Mouse (Mus musculus) spleen, postnatal 4 days (tissue): ENCODE data around the gene Clec3a.

Experiments
- DNase-seq, 2 experiments: peaks; one replicate each; pipeline ENCODE4 v3.0.0; 2022; ENCODE audit warnings: low spot score in 2 of 2

The Clec3a gene

GRCm38 (mm10) chr8:114417786-114418185 lies at the start of gene Clec3a:
Gene Clec3a (plus strand): TSS chr8:114418086.
- no peak for DNase-seq

DNA sequence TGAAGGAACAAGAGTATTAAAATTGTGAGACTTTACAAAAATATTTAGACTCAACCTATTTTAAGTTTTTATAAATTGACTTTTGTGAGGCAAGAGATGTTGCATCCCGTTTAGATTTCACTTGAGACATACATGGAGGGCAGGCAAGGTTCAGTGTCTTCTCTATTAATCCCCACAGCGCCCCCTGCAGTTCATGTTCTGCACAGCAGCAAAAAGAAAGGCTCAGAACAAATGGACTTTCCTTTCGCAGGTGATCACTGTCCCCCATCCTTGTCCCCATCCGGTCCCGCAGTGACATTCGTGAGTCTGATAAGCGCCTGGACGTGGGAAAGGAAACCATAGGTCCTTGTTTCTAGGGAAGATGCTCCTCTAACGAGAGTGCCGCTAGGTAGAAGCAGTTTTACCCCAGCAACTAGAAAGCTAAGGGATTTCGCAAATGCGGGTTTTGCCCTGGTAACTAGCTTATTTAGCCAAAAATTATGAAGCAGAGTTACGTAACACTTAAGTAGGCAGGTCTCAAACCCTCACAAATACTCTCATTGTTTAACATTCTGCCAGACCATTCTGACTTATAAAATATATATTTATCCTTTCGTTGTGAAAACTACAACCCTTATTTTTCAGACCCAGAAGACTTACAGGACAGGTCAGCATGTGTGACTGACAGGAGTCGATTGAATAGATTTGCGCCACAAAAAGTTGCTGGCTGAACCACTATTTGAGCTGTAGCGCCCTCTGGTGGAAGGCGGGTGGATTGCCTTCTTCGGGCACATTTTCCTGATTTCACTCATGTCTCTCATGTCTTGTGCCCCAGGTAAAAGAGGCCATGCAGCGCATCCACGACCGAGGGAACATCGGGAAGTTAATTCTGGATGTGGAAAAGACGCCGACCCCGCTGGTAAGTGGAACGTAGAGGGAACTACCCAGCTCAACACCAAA lies 48.6 kb upstream of the Clec3a start:
- peak; percentile 40 to 81 for DNase-seq

GRCm38 (mm10) chr8:114374390-114374789 lies 43.5 kb upstream of the Clec3a start:
- no peak for DNase-seq

DNA sequence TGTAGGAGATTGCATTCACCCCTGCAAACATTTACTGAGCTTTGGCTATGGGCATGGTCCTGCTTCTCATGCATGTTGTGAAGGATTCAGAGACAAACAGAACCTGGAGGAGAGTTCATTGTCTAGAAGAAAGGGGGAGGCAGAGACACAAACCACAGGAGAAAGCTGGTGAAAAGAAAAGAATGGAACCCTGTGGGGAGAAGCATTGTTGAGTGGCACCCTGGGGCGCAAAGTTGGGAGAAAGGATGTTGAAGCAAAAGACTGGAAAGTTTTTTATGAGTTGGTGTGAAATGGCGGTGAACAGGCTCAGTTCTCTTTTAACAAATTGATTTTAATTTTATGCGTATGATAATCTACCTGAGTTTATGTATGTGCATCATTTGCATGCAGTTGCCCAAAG lies 33.7 kb upstream of the Clec3a start:
- no peak for DNase-seq

DNA sequence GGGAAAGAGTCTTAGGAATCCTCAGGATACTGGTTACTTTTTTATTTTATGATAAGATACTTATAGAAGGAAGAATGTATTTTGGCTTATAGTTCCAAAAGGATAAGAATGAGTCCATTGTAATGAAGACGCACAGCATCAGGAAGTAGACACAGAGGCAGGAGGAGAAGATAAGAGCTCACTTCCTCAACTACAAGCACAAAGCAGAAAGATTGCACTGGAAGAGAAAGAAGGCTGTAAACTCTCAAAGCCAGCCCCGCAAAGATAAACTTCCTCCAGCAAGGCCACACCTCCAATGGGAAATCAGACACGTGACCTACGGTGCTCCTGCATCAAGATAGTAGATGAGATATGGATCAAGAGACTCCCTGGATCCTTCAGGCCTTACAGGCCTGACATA lies 30.4 kb upstream of the Clec3a start:
- no peak for DNase-seq

- no peak for DNase-seq
Observed at GRCm38 (mm10) chr8:114390465-114391254, 27.2 kb upstream of the Clec3a start.

- DNase-seq: no peak
Observed at GRCm38 (mm10) chr8:114398326-114398725, 19.6 kb upstream of the Clec3a start.

GRCm38 (mm10) chr8:114399273-114399672 lies 18.6 kb upstream of the Clec3a start:
- DNase-seq: no peak

- DNase-seq: no peak
Observed at GRCm38 (mm10) chr8:114401679-114402078, 16.2 kb upstream of the Clec3a start.

GRCm38 (mm10) chr8:114411421-114411820 lies 6.5 kb upstream of the Clec3a start:
- no peak for DNase-seq

DNA sequence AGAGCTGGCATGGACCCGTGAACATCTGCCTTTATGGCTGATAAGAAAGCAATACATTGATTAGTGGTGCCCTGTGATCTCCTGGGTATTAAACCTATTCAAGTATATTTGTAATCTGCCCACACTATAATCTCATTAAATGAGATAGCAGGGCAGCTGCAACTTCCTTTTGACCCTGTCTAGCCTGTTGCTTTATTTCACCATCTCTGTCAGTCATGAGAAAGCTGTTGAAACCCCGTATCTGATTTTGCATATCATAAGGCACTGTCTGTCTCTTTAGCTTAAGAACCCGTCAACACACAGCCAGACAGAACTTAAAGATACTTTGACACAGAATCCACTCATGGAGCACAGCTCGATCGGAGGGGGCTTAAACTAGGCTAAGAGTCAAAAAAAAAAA lies 600 bp downstream of the Clec3a start:
- DNase-seq: no peak

DNA sequence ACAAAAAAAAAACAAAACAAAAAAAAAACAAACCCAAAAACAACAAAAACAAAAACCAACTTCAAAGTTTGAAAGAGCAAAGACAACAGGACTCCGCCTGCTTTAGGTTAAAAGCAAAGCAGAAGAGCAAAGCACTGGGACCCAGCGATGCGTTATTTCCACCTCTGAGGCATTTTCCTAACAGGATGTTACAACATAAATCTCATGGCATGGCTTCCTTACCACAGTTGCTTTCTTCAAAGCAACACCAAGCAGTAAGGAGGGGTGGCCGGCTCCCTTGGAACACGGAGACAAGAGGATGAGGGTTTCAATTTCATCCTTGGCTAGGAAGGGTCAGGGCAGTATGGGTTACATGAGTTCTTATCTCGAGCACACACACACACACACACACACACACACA lies 1.0 kb downstream of the Clec3a start:
- no peak for DNase-seq

DNA sequence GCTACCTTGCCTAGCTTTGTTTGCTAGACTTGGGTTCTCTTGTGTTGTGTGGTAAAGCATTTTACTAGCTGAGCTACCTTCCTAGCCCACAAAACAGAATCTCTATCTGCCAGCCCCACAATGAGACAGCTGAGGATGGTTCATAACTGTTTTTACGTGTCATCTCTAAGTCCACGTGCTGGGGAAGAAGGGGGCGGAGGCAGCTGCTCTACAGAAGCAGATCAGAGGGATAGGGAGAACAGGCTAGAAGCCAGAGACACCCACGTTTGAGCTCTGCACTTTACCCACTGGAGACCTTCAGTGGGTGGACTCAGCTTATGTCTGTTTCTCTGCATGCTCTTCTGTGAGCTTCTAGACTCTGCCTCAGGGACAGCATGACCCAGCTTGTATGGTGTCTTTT lies 3.7 kb downstream of the Clec3a start:
- DNase-seq: no peak

GRCm38 (mm10) chr8:114438236-114438635 lies 20.4 kb downstream of the Clec3a start:
- peak; percentile 55 to 83 for DNase-seq

DNA sequence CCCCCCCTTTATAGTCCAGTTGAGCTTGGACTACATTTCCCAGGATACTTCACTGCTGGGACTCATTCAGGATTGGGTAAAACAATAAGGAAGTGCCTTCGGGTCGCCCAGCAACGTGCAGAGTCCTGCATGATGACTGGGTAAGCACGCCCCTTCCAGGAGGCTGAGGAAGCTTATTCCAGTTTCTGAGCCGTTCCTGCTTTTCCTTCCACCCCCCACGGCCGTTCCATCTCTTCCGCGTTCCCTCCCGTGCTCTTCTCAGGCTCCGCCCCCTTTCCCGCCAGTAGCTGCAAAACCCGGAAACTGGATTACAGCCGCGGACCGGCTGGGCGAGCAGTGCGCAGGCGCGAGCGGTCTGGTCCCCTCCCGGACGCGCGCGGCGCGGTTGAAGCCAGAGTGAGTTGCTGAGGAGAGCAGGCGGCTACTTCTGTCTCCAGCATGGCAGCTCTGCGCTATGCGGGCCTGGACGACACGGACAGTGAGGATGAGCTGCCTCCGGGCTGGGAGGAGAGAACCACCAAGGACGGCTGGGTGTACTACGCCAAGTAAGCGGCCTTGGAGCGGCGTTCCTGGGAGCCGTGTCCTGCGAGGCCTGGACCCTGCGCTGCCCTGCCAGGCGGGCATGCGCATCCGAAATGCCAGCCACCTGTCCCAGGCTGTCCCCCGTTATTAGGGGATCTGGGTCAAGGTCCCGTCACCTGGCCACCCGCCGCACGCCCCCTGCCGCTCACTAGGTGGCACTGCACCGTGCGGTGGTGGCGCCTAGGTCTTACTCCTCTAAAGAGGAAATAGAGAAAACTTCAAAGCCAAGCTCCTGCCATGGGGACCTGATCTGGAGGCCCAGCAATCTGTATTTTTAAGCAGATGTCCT lies 21.7 kb downstream of the Clec3a start, which contains the start of gene Wwox:
Gene Wwox (plus strand): TSS at position 322 of the 871 bp plus-strand sequence.
- DNase-seq: peak; percentile 98 to 100

DNA sequence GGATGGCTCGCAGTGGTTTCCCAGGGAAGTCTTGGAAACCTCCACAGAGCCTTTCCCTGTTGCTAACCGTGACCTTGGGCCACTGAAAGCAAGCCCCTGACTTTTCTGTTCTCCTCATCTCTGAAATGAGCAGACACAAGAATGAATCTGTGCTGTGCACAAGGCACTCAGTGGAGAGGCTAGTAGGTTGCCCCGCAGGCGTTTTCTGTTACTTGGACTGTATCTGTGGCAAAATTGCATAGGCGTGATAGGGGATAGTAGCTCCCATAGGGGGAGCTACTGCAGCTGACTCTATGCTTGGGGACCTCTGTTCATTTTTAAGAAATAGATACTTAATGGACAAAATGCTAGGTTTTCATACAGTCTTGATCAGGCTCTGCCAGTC lies 22.3 kb downstream of the Clec3a start:
- DNase-seq: no peak

DNA sequence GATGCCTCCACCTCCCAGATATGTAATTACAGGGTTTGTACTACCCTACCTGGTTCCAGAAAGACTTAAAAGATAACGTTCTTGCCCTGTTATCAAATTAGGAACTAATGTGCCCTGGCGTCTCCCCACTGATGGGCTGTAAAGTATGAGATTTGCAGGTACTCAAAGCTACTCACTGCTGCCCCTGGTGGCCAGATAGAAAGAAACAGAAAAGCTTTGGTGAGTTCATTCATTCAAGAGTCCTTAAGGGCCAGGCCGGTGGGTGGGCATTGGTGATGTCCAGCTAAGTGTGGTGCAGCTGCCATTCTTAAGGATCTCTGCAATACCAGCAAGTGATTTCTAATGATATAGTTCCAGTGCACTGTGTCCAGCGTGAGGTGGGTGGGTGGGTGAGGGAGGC lies 23.7 kb downstream of the Clec3a start:
- DNase-seq: peak; percentile 54 to 83

DNA sequence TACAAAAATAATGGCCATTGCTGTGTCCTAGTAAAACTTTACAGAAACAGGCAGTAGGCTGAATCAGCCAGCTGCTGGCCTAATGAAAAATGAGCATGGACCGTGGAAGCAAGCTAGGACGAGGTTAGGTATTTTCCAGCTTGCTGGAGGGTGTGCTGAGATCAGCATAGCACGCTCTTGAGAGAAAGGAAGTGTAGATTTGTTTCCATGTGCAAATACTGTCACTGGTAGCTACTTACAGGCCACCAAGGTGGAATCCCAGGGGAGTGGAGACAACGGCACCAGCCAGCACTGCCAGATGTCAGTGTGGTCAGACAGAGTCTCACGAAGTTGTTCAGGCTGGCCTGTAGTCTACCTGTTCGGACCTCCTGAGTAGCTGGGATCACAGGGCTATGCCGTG lies 29.0 kb downstream of the Clec3a start:
- no peak for DNase-seq

DNA sequence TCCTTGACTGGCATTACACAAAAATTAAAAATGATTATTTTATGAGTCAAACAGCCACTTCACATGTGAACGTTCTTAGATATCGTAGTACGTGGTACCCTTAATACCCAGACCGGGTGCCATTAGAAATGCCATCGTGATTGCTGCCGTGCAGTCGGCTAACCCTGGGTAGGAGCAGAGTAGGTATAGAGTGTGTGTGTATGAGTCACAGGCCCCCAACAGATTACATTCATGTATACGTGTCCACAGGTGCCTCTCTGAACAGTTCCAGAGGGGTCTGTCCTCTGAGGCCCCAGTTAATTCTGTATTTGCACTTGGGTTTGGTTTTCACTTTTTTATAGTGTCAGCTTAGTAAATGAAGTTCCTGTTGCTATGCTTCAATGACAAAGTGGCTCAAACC lies 34.4 kb downstream of the Clec3a start:
- no peak for DNase-seq

GRCm38 (mm10) chr8:114452781-114453221 lies 34.9 kb downstream of the Clec3a start:
- DNase-seq: peak in 1 of 2 experiments; percentile 41

DNA sequence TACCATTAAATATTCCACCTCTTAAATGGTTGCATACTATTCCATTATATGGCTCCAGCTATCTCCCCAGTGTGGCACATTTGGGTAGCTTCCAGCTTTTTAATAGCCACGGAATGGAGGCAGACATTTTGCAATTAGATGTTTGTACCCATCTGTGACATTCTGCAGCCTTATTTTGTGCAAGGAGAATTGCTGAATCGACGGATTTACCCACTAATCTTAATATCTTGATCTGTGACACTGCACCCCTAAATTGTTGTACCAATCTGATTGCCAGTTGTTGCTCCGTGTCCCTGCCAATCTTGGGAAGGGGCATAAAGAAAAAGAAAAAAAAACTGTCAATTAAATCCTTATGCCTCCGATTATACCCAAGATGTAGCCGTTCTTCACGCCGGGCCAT lies 37.4 kb downstream of the Clec3a start:
- DNase-seq: no peak

- DNase-seq: no peak
Observed at GRCm38 (mm10) chr8:114455953-114456352, 38.1 kb downstream of the Clec3a start.
